Mouse (Mus musculus) embryonic facial prominence, embryonic 11.5 days (tissue): ENCODE measurements around the gene Tectb. TPM values are rescaled to one million over a fixed set of nuclear protein-coding genes. Genes with fewer than 3 reads are reported as not detected.

Experiments used
- ATAC-seq: fragments of 200-750 bp; cut with Nextera tagmentation; replicated peaks from 2 replicates; pipeline ENCODE4 v1.8.0; 2017; ENCODE audit warnings: low read depth; ENCODE audit not compliant: insufficient number of reproducible peaks, low FRiP score, low TSS enrichment
- DNase-seq: peaks from one replicate; pipeline ENCODE4 v3.0.0-alpha.2; 2015; ENCODE audit warnings: low spot score
- H3K27ac ChIP-seq: fragments of 300-500 bp; sonication (generic); replicated peaks from 2 replicates; pipeline ENCODE4 v1.5.1; 2014; ENCODE audit warnings: mild to moderate bottlenecking, low read depth, low read length, control low read depth
- H3K27me3 ChIP-seq: fragments of 300-500 bp; sonication (generic); 2 replicates; pipeline ENCODE4 v1.6.1; 2014; ENCODE audit warnings: mild to moderate bottlenecking, low read length, moderate library complexity, mixed read lengths; ENCODE audit not compliant: control insufficient read depth, insufficient read depth
- H3K36me3 ChIP-seq: fragments of 300-500 bp; sonication (generic); replicated peaks from 2 replicates; pipeline ENCODE4 v1.6.1; 2014; ENCODE audit warnings: low read depth, mild to moderate bottlenecking, low read length, moderate library complexity, mixed read lengths; ENCODE audit not compliant: control insufficient read depth, insufficient read depth
- H3K4me1 ChIP-seq: fragments of 300-500 bp; sonication (generic); 2 replicates; pipeline ENCODE4 v1.6.1; 2014; ENCODE audit warnings: low read length, mixed read lengths; ENCODE audit not compliant: control insufficient read depth, insufficient read depth
- H3K4me2 ChIP-seq: fragments of 300-500 bp; sonication (generic); 2 replicates; pipeline ENCODE4 v1.6.1; 2014; ENCODE audit warnings: low read depth, mild to moderate bottlenecking, control low read depth, low read length, moderate library complexity
- H3K4me3 ChIP-seq: fragments of 300-500 bp; sonication (generic); 2 replicates; pipeline ENCODE4 v1.5.1; 2014; ENCODE audit warnings: low read depth, low read length, control low read depth
- H3K9ac ChIP-seq: fragments of 300-500 bp; sonication (generic); replicated peaks from 2 replicates; pipeline ENCODE4 v1.6.1; 2014; ENCODE audit warnings: mild to moderate bottlenecking, control low read depth, low read length
- H3K9me3 ChIP-seq: fragments of 300-500 bp; sonication (generic); replicated peaks from 2 replicates; pipeline ENCODE4 v1.6.1; 2016; ENCODE audit warnings: mild to moderate bottlenecking, low read length, inconsistent platforms, mixed read lengths; ENCODE audit not compliant: control insufficient read depth
- WGBS: fragments of 180-500 bp; shearing (Covaris S2); extraction: QIAGEN DNeasy Blood & Tissue Kit; methylation state at CpG from one replicate; pipeline ENCODE4 v1.1.7; 2014; 5-methylcytosine and 5-hydroxymethylcytosine counted together
- microRNA-seq: library from miRNA; unstranded; fragments of <30 nt; microRNA quantifications from one replicate; pipeline ENCODE4, GENCODE M21; 2016; ENCODE audit warnings: borderline number of aligned reads
- polyA plus RNA-seq: library from polyadenylated mRNA; unstranded; fragments of >200 nt; fragmentation: Nextera tagmentation; extraction: Ambion mirVana; gene quantifications from 2 replicates; pipeline ENCODE4 v1.2.1, GENCODE M21; 2014

The Tectb gene
- polyA plus RNA-seq, 1 experiment from 2014 or later: not detected

GRCm38 (mm10) chr19:55244791-55245231, 64.3 kb downstream of the Tectb start:
- no peak overlapping the region for H3K4me3 ChIP-seq
- DNase-seq (peak; percentile 35), ATAC-seq (0 out of 2 replicates have a peak, but pooled peaks have one; percentile 9)
- H3K4me2 ChIP-seq: no peak overlapping the region
- WGBS: 15% methylated on average over 7 of the region's 7 CpGs
- H3K27me3 ChIP-seq: no peaks in the 10 kb centered on the region
- no peaks in the 10 kb centered on the region for H3K4me1 ChIP-seq
- H3K36me3 ChIP-seq: no peaks in the 10 kb centered on the region
- no peaks in the 10 kb centered on the region for H3K9me3 ChIP-seq
- no peak overlapping the region for H3K27ac ChIP-seq
- H3K9ac ChIP-seq: no peak overlapping the region; the same call in 1 of the 2 replicates

Small RNAs within 50 kb of the gene (microRNA-seq; reads per million reads assigned to microRNA genes)
- not detected for gene Mir6715

Other genes with a start within 250 kb of the Tectb start
- gene Gpam, start 53.5 kb upstream of the Tectb start, polyA plus RNA-seq: 16.4 and 18.7 TPM in 2 replicates
- gene Gucy2g, start 60.5 kb downstream of the Tectb start, polyA plus RNA-seq: not detected in 2 replicates
- gene Acsl5, start 71.2 kb downstream of the Tectb start, polyA plus RNA-seq: 30.0 and 30.6 TPM in 2 replicates
- 104 and 106 TPM in 2 replicates for gene Zdhhc6, start 135.3 kb downstream of the Tectb start, polyA plus RNA-seq
- gene Vti1a, start 135.6 kb downstream of the Tectb start, polyA plus RNA-seq: 22.4 and 26.6 TPM in 2 replicates